Mouse (Mus musculus): ENCODE data around the gene Lmtk3. TPM values are rescaled to one million over a fixed set of nuclear protein-coding genes. Genes with fewer than 3 reads are reported as not detected.
A peak's percentile ranks its signal among the peaks of the same experiment; 100 is the strongest.

Gene Lmtk3
- total RNA-seq, 2 experiments from 2014 or later, result 0.14 TPM

DNA sequence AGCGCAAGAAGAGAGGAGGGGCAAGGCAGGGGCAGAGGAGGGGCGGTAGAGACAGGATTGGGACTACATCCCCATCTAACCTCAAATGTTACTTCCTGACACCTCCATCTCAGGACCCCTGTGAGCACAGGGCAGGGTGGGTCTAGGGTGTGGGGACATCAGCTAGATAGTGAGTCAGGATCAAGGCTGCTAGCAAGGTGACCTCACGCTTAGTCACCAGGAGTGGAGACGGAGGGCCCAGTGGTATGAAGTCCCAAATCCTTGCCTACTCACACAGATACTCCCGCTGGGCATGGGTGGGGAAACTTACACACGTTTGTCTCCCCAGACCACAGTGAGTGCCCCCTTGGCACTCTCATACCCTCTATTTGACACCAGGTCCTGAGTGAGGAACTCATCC, 19.0 kb downstream of the Lmtk3 start:
- DNase-seq, result no peak

DNA sequence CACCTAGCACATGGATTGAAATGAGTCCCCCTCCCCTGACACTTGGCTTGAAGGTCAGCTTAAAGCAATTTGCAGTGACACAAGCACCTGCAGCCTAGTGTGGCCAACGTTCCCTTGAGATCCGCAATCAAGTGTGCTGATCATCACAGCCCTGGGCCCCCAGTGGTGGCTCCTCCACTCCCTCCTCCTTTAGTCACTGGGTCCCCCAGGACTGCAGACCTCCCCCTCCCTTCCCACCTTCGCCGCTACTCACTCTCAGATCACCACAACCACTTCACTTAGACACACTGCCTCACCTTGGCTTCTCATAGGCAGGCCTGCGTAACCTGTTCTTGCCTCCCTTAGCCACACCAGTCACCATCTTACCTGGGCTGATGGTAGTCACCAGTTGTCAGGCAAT, 22.4 kb downstream of the Lmtk3 start:
- DNase-seq, result no peak
- intact Hi-C loops (cut with DNase I), result no loop called here

More for the DNA sequence above, 19.0 kb downstream of the Lmtk3 start:
- intact Hi-C loops (cut with DNase I), result loop anchor here (5.0 kb wide), 1 partner anchor 135 kb away; no protein-coding TSS in a partner anchor

DNA sequence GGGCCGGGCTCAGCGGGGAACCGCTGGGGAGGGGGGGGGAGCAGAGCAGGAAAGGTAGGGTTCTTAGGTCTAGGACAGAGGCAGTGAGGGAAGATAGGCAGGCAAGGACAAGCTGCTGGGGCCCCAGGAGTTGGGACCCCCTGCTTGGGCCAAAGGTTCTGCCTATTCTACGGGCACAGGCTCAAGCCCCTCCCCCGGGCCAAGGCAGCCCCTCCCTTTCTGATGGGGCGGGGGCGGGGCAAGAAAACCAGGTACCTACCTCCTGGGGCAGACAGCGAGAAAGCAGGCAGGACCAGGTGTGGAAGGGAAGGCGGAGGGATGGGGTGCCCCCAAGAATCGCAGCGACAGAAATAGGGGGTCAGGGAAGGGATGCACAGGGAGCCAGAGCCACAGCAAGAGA, 24.9 kb downstream of the Lmtk3 start:
- no peak for DNase-seq
- intact Hi-C loops (cut with DNase I), result no loop called here

DNA sequence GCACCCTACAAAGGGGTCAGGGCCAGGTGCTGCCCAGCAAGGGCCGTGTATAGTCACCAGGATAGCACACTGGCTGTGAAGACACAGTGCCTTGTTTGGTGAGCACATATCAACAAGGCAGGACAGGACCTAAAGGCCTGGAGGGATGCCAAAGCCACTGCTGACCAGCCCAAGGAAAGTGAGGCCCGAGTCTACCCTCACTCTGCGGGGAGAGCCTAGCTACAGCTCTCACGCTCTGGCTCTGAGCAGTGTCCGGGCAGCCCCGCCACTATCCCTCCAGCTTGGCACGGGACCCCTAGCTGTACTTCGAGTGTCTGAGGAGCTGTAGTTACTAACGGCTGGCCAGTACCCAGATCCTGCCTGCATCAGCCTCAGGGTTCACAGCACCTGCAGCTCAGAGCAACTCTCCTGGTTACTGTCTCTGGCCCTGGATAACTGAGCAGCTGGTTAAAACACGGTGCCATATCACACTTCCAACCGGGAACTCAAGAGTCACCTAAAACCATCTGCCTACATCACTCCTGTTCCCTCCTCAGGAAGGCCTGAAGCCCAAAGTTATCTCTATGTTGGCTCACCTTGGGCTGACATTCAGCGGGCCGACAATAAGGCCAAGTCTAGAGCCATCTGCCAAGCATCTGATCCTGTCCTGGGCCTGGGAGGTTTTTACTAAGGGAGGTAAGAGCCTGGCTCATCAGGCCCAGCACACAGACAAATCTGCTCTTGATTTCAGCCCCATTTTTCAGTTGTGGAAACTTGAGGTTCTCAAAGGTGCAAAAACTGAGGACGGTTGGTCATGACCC, 25.9 kb downstream of the Lmtk3 start:
- intact Hi-C loops (cut with DNase I), result no loop called here
- no peak for DNase-seq

DNA sequence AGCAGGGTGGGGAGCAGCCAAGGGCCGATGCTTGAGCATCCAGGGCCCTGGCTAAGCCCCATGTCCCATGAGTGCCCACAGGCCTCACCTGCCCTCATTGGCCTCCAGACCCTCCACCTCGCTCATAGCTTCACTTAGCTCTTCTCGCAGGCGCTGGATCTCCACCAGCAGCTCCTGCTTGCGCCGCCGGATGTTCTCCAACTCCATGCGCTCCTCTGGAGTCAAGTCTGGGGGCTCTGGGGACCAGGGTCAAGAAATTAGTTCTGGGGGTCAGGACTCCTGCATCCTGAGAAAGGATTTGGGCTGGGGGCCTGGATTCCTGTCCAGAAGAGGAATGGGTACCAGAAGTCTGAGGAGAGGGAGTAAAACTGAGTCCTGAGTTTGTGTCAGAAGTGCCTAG, 29.4 kb downstream of the Lmtk3 start:
- intact Hi-C loops (cut with DNase I), result no loop called here

DNA sequence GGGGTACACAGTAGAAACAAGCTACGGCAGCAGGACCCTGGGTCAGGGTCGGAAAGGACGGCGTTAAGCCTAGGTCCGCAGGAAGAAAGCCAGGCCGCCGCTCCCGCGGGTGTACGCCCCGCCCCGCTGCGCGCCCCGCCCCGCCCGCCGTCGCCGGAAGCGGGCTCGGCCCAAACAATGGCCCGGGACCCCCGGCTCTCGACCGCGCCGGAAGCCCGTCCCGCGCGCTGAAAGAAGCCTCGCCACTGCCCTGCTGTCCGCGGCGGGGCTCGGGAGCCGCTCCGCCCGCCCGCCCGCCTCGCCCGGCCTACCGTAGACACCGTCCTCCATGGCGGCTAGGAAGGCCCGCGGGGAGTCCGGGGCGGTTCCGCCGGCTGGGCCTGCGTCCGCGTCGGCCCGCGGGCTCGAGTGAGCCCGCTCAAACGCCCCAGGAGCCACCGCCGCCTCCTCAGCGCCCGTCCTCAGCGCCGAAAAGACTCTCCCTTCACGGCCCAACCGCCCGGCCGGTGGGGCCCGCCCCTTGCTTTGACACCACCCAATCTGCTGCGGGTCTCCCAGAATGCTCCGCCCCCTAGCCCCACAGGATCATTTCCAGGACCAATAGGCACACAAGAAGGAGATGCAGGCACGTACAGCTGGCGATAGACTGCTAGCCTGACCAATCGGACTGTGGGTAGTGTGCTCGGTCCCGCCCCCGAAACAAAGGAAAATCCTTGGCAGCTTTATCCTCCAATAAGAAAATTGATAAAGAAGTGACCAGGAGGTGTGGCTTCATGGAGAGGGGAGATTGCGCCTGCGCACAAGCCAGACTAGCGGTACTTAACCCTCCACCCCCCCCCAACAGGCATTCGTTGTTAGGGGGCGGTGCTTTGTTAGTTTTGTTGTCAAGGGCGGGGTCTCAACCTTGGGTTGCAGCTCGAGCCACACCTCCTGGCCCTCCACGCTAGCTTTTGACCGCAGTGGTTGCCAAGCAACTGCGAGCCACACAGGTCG, 30.5 kb downstream of the Lmtk3 start, which contains the start of gene Cyth2:
Gene Cyth2, minus strand, starts transcription at position 795 of the 993 bp plus-strand sequence.
- intact Hi-C loops (cut with DNase I), result loop anchor here (2.0 kb wide), 1 partner anchor 15 kb away; no protein-coding TSS in a partner anchor
- peak; percentile 98 to 99 for DNase-seq

More for the DNA sequence above, 29.4 kb downstream of the Lmtk3 start:
- DNase-seq, result no peak

DNA sequence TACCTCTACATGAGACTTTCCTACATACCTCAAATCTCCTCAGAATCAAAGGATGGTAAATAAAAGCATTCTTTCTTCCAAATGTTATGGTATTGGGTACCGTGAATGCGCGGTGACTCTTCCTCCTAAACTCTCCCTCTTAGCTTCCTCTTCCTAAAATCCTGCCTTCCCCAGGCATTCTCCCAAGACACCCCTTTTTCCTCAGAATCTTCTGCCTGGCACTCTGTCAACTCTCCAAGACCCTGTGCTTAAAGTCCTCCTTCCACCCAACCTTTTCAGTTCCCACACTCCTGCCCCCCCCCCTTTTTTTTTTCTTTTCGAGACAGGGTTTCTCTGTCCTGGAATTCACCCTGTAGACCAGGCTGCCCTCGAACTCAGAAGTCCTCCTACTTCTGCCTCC, 31.3 kb downstream of the Lmtk3 start:
- intact Hi-C loops (cut with DNase I), result loop anchor here (2.0 kb wide), 1 partner anchor 14 kb away; no protein-coding TSS in a partner anchor
- no peak for DNase-seq

DNA sequence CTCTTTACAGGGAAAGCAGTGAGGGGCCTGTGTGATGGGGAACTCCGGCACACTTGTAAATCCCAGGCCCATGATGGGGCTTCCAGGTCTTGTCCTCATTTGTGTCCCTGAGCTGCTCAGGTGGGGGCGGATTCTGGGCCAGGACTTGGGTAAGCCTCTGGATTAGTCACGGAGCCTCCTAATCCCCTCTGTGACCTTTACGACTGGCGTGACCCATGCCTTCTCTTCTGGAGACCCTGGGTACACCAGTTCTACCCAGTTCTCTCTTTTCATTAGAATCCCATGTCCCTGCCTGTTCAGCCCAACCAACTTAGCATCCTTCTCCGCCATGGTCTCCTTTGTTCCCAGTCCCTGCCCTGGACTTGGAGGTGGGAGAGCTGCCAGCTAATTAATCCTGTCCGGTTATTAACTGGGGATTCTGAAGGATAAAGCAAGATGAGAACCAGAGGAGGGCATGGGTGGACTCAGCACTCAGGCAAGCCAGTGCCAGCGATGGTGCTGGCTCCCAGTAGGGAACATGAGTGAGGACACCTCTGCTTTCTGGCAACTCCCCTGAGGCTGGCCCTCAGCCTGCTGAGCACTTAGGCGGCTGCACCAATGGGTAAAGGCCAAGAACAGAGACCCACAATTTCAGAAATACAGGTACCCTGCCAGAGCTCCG, 31.9 kb downstream of the Lmtk3 start:
- intact Hi-C loops (cut with DNase I), result loop anchor here (2.0 kb wide), 1 partner anchor 13 kb away; no protein-coding TSS in a partner anchor
- no peak for DNase-seq

DNA sequence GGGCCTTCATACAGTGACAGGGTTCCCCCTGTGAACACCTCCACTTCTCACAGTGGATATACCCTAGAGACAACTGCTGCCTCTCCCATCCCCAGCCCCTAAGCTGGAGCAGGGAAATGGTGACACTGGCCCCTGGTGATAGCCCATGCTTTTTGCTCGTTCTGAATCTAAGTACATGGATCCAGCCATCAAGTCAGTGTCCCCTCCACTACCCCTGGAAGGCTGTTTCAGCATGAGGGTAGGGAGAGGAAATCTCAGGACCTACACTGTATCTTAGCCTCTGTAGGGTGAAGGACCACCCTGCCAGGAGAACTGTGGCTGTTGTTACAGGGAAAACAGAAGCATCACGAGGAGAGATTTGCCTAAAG, 32.4 kb downstream of the Lmtk3 start:
- intact Hi-C loops (cut with DNase I), result loop anchor here (2.0 kb wide), 1 partner anchor 13 kb away; no protein-coding TSS in a partner anchor
- no peak for DNase-seq

DNA sequence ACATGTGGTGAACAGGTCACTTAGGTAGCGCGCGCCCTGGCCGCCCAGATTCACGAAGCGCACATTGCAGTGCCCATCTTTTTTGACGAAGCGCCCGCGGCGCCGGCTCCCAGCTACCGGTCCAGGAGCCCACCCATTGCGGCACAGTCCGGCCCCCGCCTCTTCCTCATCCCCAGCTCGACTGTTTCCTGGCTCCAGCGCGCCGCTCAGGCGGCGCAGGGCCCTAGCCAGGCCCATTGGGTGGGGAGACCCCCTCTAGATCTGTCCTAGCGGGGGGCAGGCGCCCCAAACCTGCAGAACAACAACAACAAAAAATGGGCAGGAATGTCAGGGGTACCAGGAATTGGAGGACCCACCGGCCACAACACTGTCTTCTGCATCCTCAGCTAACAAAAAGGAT, 36.3 kb downstream of the Lmtk3 start:
- intact Hi-C loops (cut with DNase I), result no loop called here
- DNase-seq, result no peak

DNA sequence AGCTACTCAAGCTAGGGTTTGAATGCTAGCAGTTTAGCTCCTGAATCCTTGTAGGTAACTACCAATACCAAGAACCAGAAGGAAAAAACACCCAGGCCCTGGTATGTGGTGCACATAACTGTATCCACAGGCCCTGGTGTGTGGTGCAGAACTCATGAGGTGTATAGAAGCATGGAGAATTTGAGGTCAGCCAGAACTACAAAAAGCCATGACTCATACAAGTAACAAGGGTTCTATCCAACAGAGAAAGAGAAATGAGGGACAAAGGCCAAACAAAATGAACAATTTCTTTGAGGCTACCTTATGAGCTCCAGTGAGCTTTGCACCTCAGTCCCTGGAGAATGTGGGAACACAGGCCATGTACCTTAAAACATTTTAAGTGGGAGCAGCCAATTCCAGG, 37.4 kb downstream of the Lmtk3 start:
- DNase-seq, result no peak
- intact Hi-C loops (cut with DNase I), result no loop called here

DNA sequence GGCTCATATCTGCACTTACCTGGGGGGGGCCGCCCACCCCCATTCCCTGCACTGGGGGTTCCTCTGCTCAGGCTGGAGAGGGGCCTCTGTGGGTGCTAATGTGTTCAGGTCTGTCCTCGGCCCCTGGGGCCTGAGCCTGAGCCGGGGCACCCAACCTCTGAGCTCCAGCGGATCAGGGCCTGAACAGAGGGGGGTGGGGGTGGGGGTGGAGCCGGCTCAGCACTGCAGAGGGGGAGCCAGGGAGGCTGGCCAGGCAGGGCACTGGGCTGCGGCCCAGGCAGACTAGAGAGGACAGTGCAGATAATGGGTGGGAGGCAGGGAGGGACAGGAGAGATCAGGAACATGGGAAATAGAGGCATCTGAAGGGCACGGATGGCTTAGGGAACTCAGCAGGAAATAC, 41.1 kb downstream of the Lmtk3 start, which contains the start of gene Kcnj14:
Gene Kcnj14, minus strand, starts transcription at position 185 of the 400 bp plus-strand sequence.
- no peak for DNase-seq
- intact Hi-C loops (cut with DNase I), result no loop called here

DNA sequence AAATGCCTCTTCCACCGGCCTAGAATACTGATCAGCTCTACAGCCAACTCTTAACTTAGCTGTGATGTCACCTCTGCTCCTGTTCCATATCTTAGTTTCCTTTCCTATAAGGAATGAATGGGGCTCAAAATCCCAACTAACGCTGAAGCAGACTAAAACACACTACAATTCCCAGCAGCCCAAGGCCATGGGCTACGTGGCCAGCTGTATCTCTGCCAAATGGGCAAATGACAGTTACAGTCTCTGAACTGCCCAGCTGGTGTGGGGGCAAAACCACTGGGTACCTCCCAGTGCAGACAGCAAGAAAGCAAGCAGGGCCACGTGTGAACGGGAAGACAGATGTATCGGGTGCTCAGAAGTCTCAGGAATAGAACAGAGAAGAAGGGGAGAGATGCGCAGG, 43.1 kb downstream of the Lmtk3 start:
- no peak for DNase-seq
- intact Hi-C loops (cut with DNase I), result no loop called here

DNA sequence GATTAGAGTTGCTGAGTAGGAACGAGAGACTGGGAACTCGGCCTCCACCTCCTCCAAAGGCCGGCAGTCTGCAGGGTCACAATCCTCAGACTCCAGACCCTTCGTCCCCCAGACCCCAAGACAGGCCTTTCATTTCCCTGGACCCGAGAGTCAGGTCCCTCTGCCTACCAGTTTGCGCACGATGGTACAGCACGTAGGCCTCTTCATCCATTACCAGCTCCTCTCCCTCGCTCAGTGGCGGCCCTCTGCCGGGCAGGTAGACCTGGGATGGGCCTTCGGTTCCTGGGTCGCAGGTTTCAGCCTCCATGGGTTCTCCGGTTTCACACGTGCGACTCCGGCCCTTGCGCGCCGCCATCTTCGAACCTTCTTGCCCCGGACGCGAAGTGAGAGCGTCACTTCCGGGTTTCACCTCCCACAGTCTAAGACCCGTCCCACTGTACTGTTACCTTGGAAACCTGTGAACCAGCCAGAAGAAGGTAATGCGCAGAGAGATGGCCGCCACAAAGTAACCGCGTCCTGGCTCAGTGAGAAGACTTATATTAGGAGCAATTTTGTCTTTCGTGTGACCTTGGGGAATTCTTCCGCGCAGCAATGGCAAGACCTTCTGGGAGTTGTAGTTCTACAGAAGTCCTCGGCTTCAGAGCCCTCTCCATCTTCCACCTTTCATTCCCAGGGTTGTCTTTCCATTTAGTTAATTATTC, 47.0 kb downstream of the Lmtk3 start, which contains the start of gene Grwd1:
Gene Grwd1, minus strand, starts transcription at position 518 of the 701 bp plus-strand sequence.
- DNase-seq, result peak; percentile 82 to 87
- intact Hi-C loops (cut with DNase I), result loop anchor here (2.0 kb wide), 1 partner anchor 34 kb away; no protein-coding TSS in a partner anchor

DNA sequence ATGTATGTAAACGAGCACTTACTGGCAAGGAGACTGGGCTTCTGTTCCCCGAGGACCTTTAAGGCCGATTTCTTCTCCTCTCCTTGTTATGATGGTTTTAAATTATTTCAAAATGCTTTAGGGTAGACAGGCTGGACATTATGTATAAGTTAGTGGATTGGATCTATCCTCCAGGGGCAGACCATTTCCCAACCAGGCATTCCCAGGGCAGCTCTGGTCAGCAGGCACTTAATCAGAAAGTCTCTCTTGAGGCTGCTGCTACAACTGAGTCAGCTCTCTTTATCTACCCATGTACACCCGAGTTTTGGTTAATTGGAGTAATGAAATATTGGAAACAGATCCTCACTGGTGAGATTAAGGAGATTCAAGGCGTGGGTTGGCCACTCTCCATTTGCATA, 47.6 kb downstream of the Lmtk3 start:
- DNase-seq, result no peak
- intact Hi-C loops (cut with DNase I), result loop anchor here (2.0 kb wide), 1 partner anchor 34 kb away; no protein-coding TSS in a partner anchor

DNA sequence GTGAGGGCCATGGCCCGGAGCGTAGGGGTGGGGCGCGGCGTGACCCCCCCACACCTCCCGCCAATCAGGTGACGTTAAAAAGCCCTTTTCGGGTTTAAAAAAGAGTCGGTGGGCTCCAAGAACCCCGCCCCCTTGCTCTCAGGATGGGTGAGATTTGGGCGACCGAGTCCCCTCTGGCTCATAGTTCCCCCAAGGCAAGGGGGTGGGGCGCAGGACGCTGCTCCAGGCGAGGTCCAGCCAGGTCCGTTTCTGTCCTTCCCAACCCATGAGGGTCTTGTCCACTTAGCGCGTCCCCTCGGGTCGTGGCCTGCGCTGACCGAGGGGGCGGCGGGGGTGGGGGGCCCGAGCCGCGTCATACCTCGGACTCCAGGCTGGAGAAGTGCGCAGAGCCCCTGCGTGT, 48.9 kb downstream of the Lmtk3 start:
- DNase-seq, result no peak
- intact Hi-C loops (cut with DNase I), result no loop called here

DNA sequence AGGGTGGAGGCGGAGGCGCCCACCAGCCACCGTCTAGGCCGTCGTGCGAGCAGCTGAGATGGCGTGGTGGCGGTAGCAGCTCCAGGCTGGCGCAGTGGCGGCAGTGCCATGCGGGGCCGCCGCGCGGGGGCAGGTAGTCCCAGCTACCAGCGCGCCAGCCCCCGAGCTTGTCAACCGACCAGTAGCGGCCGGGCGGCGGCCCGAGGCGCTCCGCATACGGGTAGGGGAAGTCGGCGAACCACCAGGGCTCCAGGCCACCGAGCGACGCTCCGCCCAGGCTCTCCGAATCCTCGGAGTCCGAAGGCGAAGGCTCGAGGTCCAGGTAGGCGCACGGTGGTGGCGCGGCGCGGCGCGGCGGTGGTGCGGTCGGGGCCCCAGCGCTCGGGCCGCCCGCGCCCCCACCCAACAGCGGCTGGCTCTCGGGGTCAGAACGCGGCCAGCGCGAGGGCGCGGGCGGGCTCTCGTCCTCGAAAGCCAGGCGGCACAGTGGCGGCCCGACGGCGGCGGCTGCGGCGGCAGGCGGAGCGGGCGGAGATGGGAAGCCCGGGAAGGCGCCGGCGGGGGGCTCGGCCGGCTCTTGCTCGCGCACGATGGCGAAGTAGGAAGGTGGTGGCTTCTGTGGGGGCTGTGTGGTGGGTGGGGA, 49.7 kb downstream of the Lmtk3 start:
- DNase-seq, result no peak
- intact Hi-C loops (cut with DNase I), result no loop called here

DNA sequence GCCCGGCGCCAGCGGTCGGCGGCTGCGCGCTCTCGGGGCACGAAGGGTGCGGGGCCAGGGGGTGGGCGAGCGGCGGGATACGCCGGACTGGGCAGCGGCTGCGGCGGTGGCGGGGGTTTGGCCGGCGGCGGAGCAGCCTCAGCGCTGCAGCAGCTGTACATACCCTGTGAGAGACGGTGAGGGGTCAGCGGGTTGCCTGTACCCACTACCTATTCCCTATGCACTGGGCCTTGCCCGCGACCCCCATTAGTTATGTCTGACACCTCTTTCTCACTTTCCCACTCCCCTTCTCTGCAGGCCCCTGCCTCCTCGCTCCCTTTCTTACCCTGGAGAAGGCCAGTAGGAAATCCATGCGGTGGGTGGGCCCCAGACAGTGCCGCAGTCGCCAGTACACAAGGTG, 50.4 kb downstream of the Lmtk3 start:
- DNase-seq, result no peak
- intact Hi-C loops (cut with DNase I), result no loop called here

Data from heart, postnatal 36 days (tissue).